Mouse (Mus musculus): ENCODE measurements around the gene Rnf222.

DNA sequence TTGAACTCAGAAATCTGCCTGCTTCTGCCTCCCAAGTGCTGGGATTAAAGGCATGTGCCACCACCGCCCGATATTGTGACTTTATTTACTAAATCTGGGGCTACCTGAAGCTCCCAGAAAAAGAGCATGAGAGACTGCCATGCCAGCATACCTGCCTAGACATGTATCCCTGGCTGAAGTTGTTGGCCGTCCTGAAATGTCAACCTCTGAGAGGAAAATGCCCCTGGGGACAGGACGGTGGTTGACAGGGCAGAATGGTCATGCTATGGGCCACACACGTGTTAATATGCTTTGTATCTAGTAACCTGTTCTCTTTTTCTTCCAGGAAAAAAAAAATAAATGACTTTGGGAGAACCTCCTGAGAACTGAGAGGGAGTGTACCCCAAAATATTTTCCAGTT is 2.3 kb upstream of the Rnf222 start:
- TF ChIP-seq CTCF (conservative IDR thresholded peaks at IDR 0.05; ENCODE audit: low read length) (no peak), POU5F1 (IDR thresholded peaks at IDR 0.05; ENCODE audit: borderline replicate concordance, low read length) (no peak), NANOG (IDR thresholded peaks at IDR 0.05; ENCODE audit: borderline replicate concordance, low read length) (no peak)

Measured in E14TG2a.4 (cell line).